Mouse (Mus musculus) lung, adult 2 months (tissue): ENCODE measurements around the gene Tex26.

Source experiments
- CTCF ChIP-seq: fragments of 200-500 bp; IDR thresholded peaks from 2 replicates; pipeline ENCODE4 v1.5.1; 2011; ENCODE audit warnings: mild to moderate bottlenecking, low read length, control low read depth; ENCODE audit not compliant: insufficient read depth
- POLR2A ChIP-seq: fragments of 200-500 bp; IDR thresholded peaks from 2 replicates; pipeline ENCODE4 v1.6.1; 2011; ENCODE audit warnings: low read depth, mild to moderate bottlenecking, control low read depth, low read length, borderline replicate concordance; ENCODE audit errors: extremely low read depth

GRCm38 (mm10) chr5:149504985-149505384 lies 65.5 kb downstream of the Tex26 start:
- TF ChIP-seq POLR2A: no peak
- TF ChIP-seq CTCF: no peak
